Mouse (Mus musculus): Measurements from ENCODE around the gene Ttll6.
A peak's percentile ranks its signal among the peaks of the same experiment; 100 is the strongest.
"Not testable (repeated sequence)": the region's sequence is repeated elsewhere in the genome, so short reads cannot be mapped to it uniquely, and the experiment has no call there.

Gene Ttll6

GRCm38 (mm10) chr11:96133239-96133865, at the start of gene Ttll6:
Gene Ttll6 (plus strand): TSS chr11:96133786.
- DNase-seq: peak; percentile 26 to 55

- no peak for DNase-seq
Measured at GRCm38 (mm10) chr11:96087981-96088380, 45.6 kb upstream of the Ttll6 start.

- no peak for DNase-seq
Measured at GRCm38 (mm10) chr11:96091073-96091472, 42.5 kb upstream of the Ttll6 start.

GRCm38 (mm10) chr11:96092674-96093291, 40.8 kb upstream of the Ttll6 start:
- DNase-seq: no peak

- peak; percentile 27 to 38 for DNase-seq
Measured at GRCm38 (mm10) chr11:96093361-96093760, 40.2 kb upstream of the Ttll6 start.

- DNase-seq: no peak
Measured at GRCm38 (mm10) chr11:96108376-96108775, 25.2 kb upstream of the Ttll6 start.

GRCm38 (mm10) chr11:96110950-96111349, 22.6 kb upstream of the Ttll6 start:
- DNase-seq: not testable (repeated sequence)

GRCm38 (mm10) chr11:96111751-96112150, 21.8 kb upstream of the Ttll6 start, which contains the start of gene Calcoco2:
Gene Calcoco2 (minus strand): TSS chr11:96111964.
- DNase-seq: no peak

GRCm38 (mm10) chr11:96114077-96114476, 19.5 kb upstream of the Ttll6 start:
- no peak for DNase-seq

GRCm38 (mm10) chr11:96115416-96115815, 18.2 kb upstream of the Ttll6 start:
- no peak for DNase-seq

GRCm38 (mm10) chr11:96116116-96116515, 17.5 kb upstream of the Ttll6 start:
- DNase-seq: no peak

GRCm38 (mm10) chr11:96116925-96117324, 16.7 kb upstream of the Ttll6 start:
- not testable (repeated sequence) for DNase-seq

- DNase-seq: no peak
Measured at GRCm38 (mm10) chr11:96119401-96119800, 14.2 kb upstream of the Ttll6 start.

- not testable (repeated sequence) for DNase-seq
Measured at GRCm38 (mm10) chr11:96122806-96123205, 10.8 kb upstream of the Ttll6 start.

- no peak for DNase-seq
Measured at GRCm38 (mm10) chr11:96124052-96124914, 9.3 kb upstream of the Ttll6 start.

GRCm38 (mm10) chr11:96130606-96131005, 3.0 kb upstream of the Ttll6 start:
- no peak for DNase-seq

- no peak for DNase-seq
Measured at GRCm38 (mm10) chr11:96135847-96136246, 2.3 kb downstream of the Ttll6 start.

GRCm38 (mm10) chr11:96140726-96141175, 7.2 kb downstream of the Ttll6 start:
- no peak for DNase-seq

GRCm38 (mm10) chr11:96143766-96144165, 10.2 kb downstream of the Ttll6 start:
- no peak for DNase-seq

GRCm38 (mm10) chr11:96145622-96146270, 12.2 kb downstream of the Ttll6 start:
- peak; percentile 21 to 24 for DNase-seq

GRCm38 (mm10) chr11:96147471-96147870, 13.9 kb downstream of the Ttll6 start:
- no peak for DNase-seq

- no peak for DNase-seq
Measured at GRCm38 (mm10) chr11:96164769-96165168, 31.2 kb downstream of the Ttll6 start.

- DNase-seq: no peak
Measured at GRCm38 (mm10) chr11:96168125-96168524, 34.5 kb downstream of the Ttll6 start.

All from cerebellum, adult 18-20 months (tissue).